Mouse (Mus musculus): ENCODE measurements around the gene Pcolce2. TPM values are rescaled to one million over a fixed set of nuclear protein-coding genes. Genes with fewer than 3 reads are reported as not detected.
A peak's percentile ranks its signal among the peaks of the same experiment; 100 is the strongest.

Gene Pcolce2
- total RNA-seq, 4 experiments from 2014 or later, result 3.2 to 7.3 (median 5.4) TPM

GRCm38 (mm10) chr9:95654356-95654755 is 17.0 kb downstream of the Pcolce2 start:
- no peak for DNase-seq (ENCODE audit: low spot score in 2 of 2)

DNA sequence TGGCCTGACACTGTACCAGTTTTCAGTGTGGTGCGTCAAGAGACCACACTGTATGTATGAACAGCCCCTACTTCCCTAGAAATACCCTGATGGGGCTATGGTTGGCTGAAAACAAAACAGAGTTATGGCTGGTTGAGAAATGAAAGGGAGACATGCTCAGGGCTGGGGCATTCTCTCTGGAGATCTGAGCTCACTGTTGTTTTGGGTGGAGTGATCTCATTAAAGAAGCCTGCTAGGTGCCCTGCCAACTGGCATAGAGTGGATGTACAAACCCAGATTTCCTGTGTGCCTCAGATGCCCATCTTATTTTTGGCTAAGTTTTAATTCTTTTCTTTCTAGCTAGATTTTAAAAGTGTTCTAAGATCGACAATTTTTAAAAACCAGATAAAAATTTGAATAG is 20.5 kb downstream of the Pcolce2 start:
- no peak for DNase-seq (ENCODE audit: low spot score in 2 of 2)

- peak in 1 of 2 experiments; percentile 36 for DNase-seq (ENCODE audit: low spot score in 2 of 2)
Measured at GRCm38 (mm10) chr9:95664290-95664989, 27.0 kb downstream of the Pcolce2 start.

GRCm38 (mm10) chr9:95665835-95666234 is 28.4 kb downstream of the Pcolce2 start:
- DNase-seq (ENCODE audit: low spot score in 2 of 2), result no peak

DNA sequence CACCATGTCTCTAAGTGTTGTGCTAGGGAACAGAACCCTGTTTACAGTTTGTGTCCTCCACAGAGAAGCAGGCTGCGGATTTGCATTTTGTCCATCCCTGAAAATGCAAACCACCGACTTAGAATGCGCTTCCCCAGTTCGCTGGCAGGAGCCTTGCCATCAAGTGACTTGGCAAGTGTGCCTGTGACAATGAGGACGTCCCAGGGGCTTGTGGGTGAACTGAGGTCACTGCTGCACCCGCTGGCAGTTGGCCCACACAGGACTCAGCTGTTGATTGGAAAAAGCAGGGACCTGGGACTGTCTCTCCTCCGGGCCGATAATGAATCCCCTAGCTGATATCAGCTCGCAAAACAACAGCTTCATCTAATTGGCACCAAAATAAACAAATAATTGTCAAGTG is 30.4 kb downstream of the Pcolce2 start:
- peak; percentile 30 to 50 for DNase-seq (ENCODE audit: low spot score in 2 of 2)

DNA sequence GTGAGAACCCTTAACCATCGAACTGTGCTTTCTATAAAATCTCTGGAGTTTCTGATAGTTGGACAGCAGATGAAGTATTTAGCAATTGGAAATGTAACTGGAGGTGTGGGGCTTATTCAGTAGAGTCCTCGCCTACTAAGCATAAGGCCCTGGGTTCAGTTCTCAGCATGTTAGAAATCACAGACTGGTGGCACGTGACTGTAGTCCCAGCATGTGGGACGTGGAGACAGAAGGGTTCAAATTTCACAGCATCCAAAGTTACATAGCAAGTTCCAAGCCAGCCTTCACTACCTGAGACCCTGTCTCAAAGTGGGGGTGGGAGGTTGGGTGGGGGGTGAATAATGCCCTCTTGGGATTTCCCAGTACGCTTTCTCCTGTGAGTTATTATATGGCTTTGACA is 30.9 kb downstream of the Pcolce2 start:
- DNase-seq (ENCODE audit: low spot score in 2 of 2), result no peak

DNA sequence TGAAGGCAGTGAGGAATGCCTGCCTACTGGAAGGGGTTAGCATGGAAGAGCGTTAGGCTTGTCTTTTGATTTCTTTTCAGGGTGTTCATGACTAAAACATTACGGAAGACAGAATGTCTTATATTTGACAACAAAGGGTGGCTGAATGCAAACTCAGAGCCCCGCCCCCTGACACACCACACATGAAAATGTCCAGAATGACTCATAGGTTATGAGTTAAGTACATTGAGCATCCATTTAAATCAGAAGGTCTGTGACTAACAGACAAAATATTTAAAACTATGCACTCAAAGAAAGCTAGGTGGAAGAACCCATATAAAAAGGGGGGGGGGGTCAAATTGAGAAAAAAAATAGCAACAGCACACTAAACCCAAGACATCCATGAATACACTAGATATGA is 34.9 kb downstream of the Pcolce2 start:
- DNase-seq (ENCODE audit: low spot score in 2 of 2), result no peak

GRCm38 (mm10) chr9:95672760-95673159 is 35.4 kb downstream of the Pcolce2 start:
- no peak for DNase-seq (ENCODE audit: low spot score in 2 of 2)

DNA sequence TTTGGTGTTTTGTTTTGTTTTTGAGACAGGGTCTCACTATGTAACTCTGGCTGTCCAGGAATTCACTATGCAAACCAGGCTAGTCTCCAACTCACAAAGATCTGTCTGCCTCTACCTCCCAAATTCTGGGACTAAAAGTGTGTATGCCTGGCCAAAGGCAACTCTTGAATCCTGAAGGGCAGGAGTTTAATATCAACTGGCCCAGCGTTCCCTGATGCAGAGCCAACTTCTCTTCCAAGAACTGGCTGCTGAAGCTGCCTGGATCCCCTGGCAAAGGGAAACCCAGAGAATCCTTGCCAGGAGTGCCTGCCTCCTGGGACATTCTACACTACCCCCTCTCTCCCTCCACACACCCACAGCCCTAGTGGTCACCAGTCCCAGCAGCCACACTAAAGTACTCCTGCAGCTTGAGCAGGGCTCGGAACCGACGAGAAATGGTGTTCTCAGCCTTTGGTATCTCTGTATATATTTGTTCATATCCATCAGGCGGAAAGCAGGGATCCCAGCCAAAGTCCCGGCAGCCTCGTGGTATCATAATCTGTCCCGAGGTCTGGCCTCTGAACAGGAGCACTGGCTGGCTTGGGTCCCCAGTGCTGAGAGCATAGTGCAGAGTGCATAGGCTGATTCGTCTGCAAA is 37.8 kb downstream of the Pcolce2 start:
- no peak for DNase-seq (ENCODE audit: low spot score in 2 of 2)

- no peak for DNase-seq (ENCODE audit: low spot score in 2 of 2)
Measured at GRCm38 (mm10) chr9:95676021-95676420, 38.6 kb downstream of the Pcolce2 start.

- DNase-seq (ENCODE audit: low spot score in 2 of 2), result no peak
Measured at GRCm38 (mm10) chr9:95679966-95680365, 42.6 kb downstream of the Pcolce2 start.

DNA sequence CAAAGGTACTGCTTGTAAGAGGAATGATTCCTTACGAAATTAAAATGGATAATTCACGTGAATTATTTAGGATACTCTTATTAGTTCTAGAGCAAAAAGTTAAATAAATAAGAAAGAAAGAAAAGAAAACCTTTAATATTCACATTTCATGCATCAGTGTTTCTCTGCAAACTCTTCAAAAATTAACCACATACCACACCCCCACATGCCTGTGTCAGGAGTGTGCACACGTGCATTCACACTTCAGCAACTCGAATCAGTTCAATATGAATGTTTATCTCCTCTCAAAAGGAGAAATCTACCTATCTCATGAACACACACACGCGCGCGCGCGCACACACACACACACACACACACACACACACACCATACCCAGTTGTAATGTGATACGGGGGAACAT is 43.3 kb downstream of the Pcolce2 start:
- DNase-seq (ENCODE audit: low spot score in 2 of 2), result no peak

DNA sequence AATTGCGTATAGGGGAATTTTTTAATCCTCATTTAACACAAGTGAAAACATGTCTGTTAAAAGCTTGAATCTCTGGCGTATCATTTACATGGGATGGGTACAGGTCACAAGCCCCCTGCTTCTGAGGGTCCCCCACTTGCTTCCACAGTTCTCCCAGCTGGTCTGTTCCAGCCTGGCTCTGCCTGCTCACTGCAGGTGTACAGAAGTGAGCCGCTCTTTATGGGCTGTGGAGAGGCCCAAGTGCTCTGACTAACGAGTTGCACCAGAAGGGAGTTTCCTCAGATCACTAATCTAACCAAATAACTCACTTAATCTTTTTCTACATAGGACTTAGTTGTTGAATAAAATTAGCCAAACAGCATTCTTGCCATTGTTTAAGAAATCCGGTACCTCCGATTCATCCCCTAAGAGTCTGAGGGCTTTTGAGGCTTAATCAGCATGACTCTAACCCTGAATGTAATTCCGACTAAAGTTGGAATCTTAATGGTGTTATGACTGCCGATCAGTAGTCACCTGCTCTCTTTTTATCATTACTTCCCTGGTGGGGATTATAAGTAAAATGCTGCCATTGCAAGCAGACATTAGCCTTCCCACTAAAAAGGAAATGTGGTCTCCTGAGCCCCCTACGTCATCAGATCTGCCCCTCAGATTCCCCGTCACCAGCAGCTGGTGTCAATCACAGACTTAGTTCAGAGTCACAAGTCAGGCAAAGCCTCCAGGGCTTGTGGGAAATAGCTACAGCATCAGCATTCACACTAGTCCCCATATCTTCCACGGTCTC is 48.4 kb downstream of the Pcolce2 start:
- DNase-seq (ENCODE audit: low spot score in 2 of 2), result no peak

GRCm38 (mm10) chr9:95688064-95688463 is 50.7 kb downstream of the Pcolce2 start:
- DNase-seq (ENCODE audit: low spot score in 2 of 2), result no peak

GRCm38 (mm10) chr9:95692823-95693222 is 55.4 kb downstream of the Pcolce2 start:
- DNase-seq (ENCODE audit: low spot score in 2 of 2), result no peak

- DNase-seq (ENCODE audit: low spot score in 2 of 2), result no peak
Measured at GRCm38 (mm10) chr9:95693528-95694100, 56.2 kb downstream of the Pcolce2 start.

DNA sequence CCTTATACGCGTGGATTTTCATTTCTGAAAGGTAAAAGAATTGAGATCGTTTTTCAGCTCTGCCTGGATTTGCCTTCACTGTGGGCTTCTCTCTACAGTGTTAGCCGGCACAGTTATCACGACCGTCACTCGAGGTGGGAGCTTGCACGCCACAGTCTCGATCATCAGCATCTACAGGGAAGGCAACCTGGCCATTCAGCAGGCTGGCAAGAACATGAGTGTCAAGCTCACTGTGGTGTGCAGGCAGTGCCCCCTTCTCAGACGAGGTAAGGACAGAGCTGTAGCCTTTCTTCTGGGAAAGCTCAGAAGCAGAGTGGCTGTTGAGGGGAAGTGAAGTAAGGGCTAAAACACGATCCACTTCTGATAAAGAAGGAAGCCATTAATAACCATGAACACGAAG is 57.1 kb downstream of the Pcolce2 start:
- DNase-seq (ENCODE audit: low spot score in 2 of 2), result no peak

DNA sequence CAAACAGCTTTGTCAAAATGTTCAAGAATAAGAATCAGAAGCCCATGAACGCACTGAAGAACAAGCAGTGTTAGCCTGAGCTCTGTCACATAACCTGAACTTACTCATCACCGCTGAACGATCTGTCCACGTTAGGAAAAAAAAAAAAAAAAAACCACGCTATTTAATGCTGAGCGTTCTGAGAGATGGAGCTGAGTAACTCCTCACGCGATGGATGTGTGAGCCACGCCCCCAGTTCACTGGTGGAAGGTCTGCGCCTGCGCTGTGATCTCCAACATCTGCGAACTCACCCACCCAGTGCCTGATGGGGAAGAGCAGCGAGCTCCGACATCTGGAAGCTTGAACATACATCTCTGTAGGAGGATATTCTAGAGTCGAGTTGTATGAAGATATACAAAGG is 57.6 kb downstream of the Pcolce2 start:
- no peak for DNase-seq (ENCODE audit: low spot score in 2 of 2)

DNA sequence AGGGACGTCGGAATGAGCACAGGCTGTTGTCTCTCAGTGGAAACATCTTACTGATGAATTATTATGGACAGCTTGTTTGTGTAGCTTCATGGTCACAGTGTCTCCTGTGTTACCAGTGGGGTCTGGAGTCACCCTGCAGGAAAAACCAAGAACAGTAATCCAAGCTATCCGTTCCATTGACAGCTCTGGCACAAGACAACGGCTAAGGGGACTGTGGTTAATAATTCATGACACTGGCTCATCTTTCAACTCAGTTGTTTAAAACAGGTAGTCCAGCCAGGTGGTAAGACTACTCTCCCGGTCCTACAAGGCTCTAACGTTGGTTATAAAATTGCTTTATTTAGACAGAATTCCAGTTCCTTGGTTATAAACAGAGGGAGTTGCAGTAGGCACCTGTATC is 59.2 kb downstream of the Pcolce2 start:
- no peak for DNase-seq (ENCODE audit: low spot score in 2 of 2)

- no peak for DNase-seq (ENCODE audit: low spot score in 2 of 2)
Measured at GRCm38 (mm10) chr9:95697808-95698207, 60.4 kb downstream of the Pcolce2 start.

DNA sequence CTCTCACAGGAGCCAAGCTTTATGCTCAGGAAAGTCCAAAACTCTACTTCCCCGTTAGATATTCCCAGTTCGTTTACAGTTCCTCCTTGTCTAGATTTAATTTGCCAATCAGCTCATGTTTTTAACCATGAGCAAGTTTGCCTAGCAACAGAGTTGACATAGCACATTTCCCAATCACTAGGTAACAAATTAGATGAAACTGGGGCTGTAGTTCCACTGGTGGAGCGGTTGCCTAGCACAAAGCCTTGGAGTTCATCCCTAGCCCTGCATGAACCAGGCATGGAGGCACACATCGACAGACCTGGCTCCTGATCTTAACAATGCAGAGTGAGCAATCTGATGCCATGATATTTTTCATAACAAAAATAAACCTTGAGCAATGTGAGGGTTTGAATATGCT is 61.9 kb downstream of the Pcolce2 start:
- DNase-seq (ENCODE audit: low spot score in 2 of 2), result no peak

- DNase-seq (ENCODE audit: low spot score in 2 of 2), result no peak
Measured at GRCm38 (mm10) chr9:95704078-95704477, 66.7 kb downstream of the Pcolce2 start.
